Mouse (Mus musculus): ENCODE results near the gene Ubxn2a.

GRCm38 (mm10) chr12:4842456-4842855, 65.0 kb downstream of the Ubxn2a start:
- no peak for TF ChIP-seq CTCF (IDR thresholded peaks at IDR 0.05; ENCODE audit: low read depth)
- no peak for TF ChIP-seq EP300 (optimal IDR thresholded peaks at IDR 0.05)
